Mouse (Mus musculus) myocyte (in vitro differentiated cells): ENCODE results near the gene Atrnl1.

Experiments
- CEBPB ChIP-seq: IDR thresholded peaks from 2 replicates; pipeline ENCODE4 v1.6.1; 2011; ENCODE audit warnings: mild to moderate bottlenecking, moderate library complexity; ENCODE audit not compliant: poor library complexity, insufficient read depth, severe bottlenecking
- E2F4 ChIP-seq: IDR thresholded peaks from one replicate; pipeline ENCODE4 v1.6.1; 2011; ENCODE audit warnings: mild to moderate bottlenecking, control low read depth, moderate library complexity; ENCODE audit not compliant: insufficient read depth
- MAX ChIP-seq: IDR thresholded peaks from one replicate; pipeline ENCODE4 v1.6.1; 2011; ENCODE audit warnings: low read depth, mild to moderate bottlenecking, control low read depth
- MYOD1 ChIP-seq, 3 experiments: IDR thresholded peaks; one replicate each; pipeline ENCODE4 v1.6.1; 2011; ENCODE audit warnings: control low read depth in 2 of 3, low read depth in 2 of 3, mild to moderate bottlenecking in 2 of 3, moderate library complexity in 1 of 3; ENCODE audit not compliant: insufficient read length in 2 of 3, control insufficient read depth in 1 of 3
- POLR2A ChIP-seq: IDR thresholded peaks from one replicate; pipeline ENCODE4 v1.6.1; 2011; ENCODE audit warnings: low read depth, mild to moderate bottlenecking, control low read depth, moderate library complexity; ENCODE audit not compliant: insufficient read length
- TCF12 ChIP-seq: IDR thresholded peaks from one replicate; pipeline ENCODE4 v1.6.1; 2011; ENCODE audit warnings: mild to moderate bottlenecking, control low read depth; ENCODE audit not compliant: poor library complexity, insufficient read depth, severe bottlenecking
- USF1 ChIP-seq: IDR thresholded peaks from one replicate; pipeline ENCODE4 v1.6.1; 2011; ENCODE audit warnings: low read depth, mild to moderate bottlenecking, control low read depth, moderate library complexity

- no peak for TF ChIP-seq CEBPB
- TF ChIP-seq MYOD1 (IDR thresholded peaks at IDR 0.05; ENCODE audit: control insufficient read depth in 1 of 3, insufficient read length in 2 of 3, low read depth in 2 of 3) = no peak
- TF ChIP-seq POLR2A = no peak
- no peak for TF ChIP-seq TCF12
- TF ChIP-seq MAX = no peak
- no peak for TF ChIP-seq E2F4
- no peak for TF ChIP-seq USF1
Measured at GRCm38 (mm10) chr19:58072404-58072803, 461.6 kb downstream of the Atrnl1 start.
